Mouse (Mus musculus) hindbrain, embryonic 15.5 days (tissue): ENCODE measurements at regions not wholly inside any gene's neighbourhood (a gene's known extent, or its start where the extent isn't known, plus 50 kb on each side); places are given as distances from the start of the nearest gene placed in this dataset.

ENCODE experiments used
- ATAC-seq: fragments of 200-750 bp; cut with Nextera tagmentation; 2 replicates; pipeline ENCODE4 v1.8.0; 2017; ENCODE audit warnings: low read depth, moderate number of reproducible peaks, moderate TSS enrichment; ENCODE audit not compliant: low FRiP score
- H3K27ac ChIP-seq: fragments of 300-500 bp; sonication (generic); replicated peaks from 2 replicates; pipeline ENCODE4 v1.5.1; 2015; ENCODE audit warnings: mild to moderate bottlenecking, inconsistent platforms
- H3K27me3 ChIP-seq: fragments of 300-500 bp; sonication (generic); 2 replicates; pipeline ENCODE4 v1.6.1; 2015; ENCODE audit warnings: control low read depth, inconsistent platforms
- H3K36me3 ChIP-seq: fragments of 300-500 bp; sonication (generic); 2 replicates; pipeline ENCODE4 v1.6.1; 2015; ENCODE audit warnings: control low read depth, inconsistent platforms
- H3K4me1 ChIP-seq: fragments of 300-500 bp; sonication (generic); replicated peaks from 2 replicates; pipeline ENCODE4 v1.6.1; 2015; ENCODE audit warnings: control low read depth, inconsistent platforms
- H3K4me2 ChIP-seq: fragments of 300-500 bp; sonication (generic); 2 replicates; pipeline ENCODE4 v1.6.1; 2015; ENCODE audit warnings: moderate library complexity, mild to moderate bottlenecking, inconsistent platforms
- H3K4me3 ChIP-seq: fragments of 300-500 bp; sonication (generic); 2 replicates; pipeline ENCODE4 v1.5.1; 2015; ENCODE audit warnings: mild to moderate bottlenecking, inconsistent platforms
- H3K9ac ChIP-seq: fragments of 300-500 bp; sonication (generic); 2 replicates; pipeline ENCODE4 v1.6.1; 2015; ENCODE audit warnings: inconsistent platforms
- H3K9me3 ChIP-seq: fragments of 300-500 bp; sonication (generic); 2 replicates; pipeline ENCODE4 v1.6.1; 2016; ENCODE audit warnings: control low read depth, inconsistent platforms
- WGBS: fragments of 180-500 bp; shearing (Covaris S2); methylation state at CpG from one replicate; pipeline ENCODE4 v1.1.7; 2015; 5-methylcytosine and 5-hydroxymethylcytosine counted together

DNA sequence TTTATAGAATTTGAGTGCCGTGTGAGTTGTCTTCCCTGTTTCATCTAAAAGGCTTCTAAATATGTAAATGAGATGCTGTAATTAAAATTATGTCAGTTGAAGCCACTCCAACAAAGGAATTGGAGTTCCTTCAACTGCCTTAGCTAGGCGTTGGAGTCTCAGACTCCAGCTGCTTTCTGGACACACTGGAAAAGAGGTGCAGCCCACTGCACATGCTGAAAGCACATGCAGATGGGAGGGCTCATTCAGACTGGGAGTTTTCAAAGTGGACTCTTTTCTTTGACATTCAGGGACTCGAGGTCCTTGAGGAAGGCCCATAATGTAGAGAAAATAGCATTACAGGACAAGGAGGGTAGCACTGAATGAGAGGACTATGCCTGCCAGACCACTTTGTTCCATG is 650.7 kb downstream of the Robo2 start:
- Histone ChIP-seq H3K27me3 (no peaks in the 10 kb centered on the region), H3K36me3 (no peaks in the 10 kb centered on the region), H3K4me2 (no peak overlapping the region), H3K4me1 (0 out of 2 replicates have a peak, but pooled peaks cover 3% of the 10 kb centered on the region), H3K9me3 (no peaks in the 10 kb centered on the region), H3K4me3 (no peak overlapping the region), H3K27ac (no peak overlapping the region), H3K9ac (no peak overlapping the region)
- 27% methylated on average over 3 of the region's 3 CpGs for WGBS
- ATAC-seq = no peak

DNA sequence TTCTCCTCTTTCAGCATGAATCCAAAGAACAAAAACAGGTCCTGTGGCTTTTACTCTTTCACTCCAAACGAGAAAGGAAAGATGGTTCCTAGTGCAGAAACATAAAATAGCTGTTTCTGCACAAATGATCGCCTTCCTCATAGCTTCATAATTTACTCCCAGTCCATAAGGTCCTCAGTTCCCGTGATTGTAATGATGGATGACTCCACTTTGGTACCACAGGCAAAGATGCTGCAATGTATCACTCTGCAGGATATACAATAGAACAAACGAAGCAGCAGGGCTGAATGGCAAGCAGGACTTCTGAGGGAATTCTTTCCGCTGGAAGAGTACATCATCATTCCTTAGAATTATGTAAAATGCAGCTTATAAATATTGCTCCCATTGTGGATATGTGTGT is 652.8 kb downstream of the Robo2 start:
- 28% methylated on average over 5 of the region's 5 CpGs for WGBS
- ATAC-seq = no peak

DNA sequence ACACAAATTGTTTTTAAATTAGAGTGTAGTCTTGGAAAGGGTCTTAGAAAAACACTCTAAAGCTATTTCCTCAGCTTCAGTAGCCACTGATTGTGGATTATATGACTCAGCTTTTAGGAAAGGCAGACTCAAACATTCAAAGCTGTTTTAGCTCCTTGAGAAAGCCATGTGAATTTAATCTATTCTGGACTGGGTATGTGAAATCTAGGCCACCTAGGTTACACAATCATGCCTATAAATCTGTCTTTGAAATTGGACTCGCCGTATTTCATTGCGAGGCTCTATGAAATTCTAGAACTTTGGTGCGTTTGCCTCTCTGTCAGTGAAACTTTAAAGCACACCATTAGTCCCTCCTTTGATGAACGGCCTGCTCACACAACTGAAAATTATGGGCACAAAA is 657.3 kb downstream of the Robo2 start:
- Histone ChIP-seq H3K4me2 (no peak overlapping the region), H3K27me3 (no peaks in the 10 kb centered on the region)
- ATAC-seq = no peak

More for the DNA sequence above, 652.8 kb downstream of the Robo2 start:
- H3K36me3 ChIP-seq = no peaks in the 10 kb centered on the region
- no peak overlapping the region for H3K4me2 ChIP-seq
- H3K27me3 ChIP-seq = no peaks in the 10 kb centered on the region
- 0 out of 2 replicates have a peak, but pooled peaks cover 3% of the 10 kb centered on the region for H3K4me1 ChIP-seq
- no peak overlapping the region for H3K27ac ChIP-seq
- H3K9ac ChIP-seq = no peak overlapping the region
- H3K4me3 ChIP-seq = no peak overlapping the region
- H3K9me3 ChIP-seq = no peaks in the 10 kb centered on the region

DNA sequence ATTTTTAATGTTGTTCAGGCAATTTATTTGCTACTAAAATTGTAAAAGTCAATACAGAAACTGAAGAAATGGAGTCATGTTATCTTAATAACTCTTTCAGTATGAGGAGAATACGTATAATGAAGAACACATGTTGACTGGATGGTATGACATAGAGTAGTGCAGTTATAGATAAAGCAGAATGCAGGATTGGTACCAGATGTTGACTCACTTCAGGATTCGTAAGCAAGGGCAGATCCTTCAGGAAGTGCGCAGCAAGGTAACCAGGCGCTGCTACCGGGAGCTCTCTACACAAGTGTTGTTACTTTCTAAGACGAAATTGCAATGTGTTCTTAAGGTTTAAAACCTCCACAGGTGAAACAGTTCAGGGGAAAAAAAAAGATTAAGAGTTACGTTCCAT is 683.3 kb downstream of the Robo2 start:
- H3K27me3 ChIP-seq = no peaks in the 10 kb centered on the region
- H3K36me3 ChIP-seq = no peaks in the 10 kb centered on the region
- H3K4me1 ChIP-seq = no peaks in the 10 kb centered on the region
- 90% methylated on average over 7 of the region's 7 CpGs for WGBS
- H3K9ac ChIP-seq = no peak overlapping the region
- no peak overlapping the region for H3K27ac ChIP-seq
- no peak overlapping the region for H3K4me3 ChIP-seq
- H3K9me3 ChIP-seq = no peaks in the 10 kb centered on the region
- no peak for ATAC-seq
- no peak overlapping the region for H3K4me2 ChIP-seq

More for the DNA sequence above, 657.3 kb downstream of the Robo2 start:
- no peak overlapping the region for H3K27ac ChIP-seq
- H3K9ac ChIP-seq = no peak overlapping the region
- WGBS = 86% methylated on average over 5 of the region's 5 CpGs
- H3K36me3 ChIP-seq = no peaks in the 10 kb centered on the region
- H3K4me1 ChIP-seq = 0 out of 2 replicates have a peak, but pooled peaks cover 3% of the 10 kb centered on the region
- no peak overlapping the region for H3K4me3 ChIP-seq
- no peaks in the 10 kb centered on the region for H3K9me3 ChIP-seq

DNA sequence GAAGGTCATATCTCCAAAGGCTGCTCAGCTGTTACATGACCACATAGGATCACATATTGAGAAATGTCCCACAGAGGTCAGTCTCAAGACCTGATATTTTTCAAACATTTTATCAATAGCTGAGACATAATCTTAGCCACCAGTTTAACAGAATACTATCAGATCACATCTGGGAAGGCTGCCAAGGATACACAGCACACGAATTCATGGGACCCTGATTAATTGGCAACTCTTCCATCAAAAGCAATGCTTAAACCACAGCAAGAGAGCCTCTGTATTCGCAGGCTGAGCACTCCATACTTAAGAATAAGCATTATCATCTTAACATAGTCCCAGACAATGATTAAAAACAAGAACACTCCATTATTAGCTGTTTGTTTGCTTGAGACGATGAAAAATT is 691.9 kb downstream of the Robo2 start:
- Histone ChIP-seq H3K4me1 (no peaks in the 10 kb centered on the region), H3K4me3 (no peak overlapping the region), H3K27ac (no peak overlapping the region), H3K4me2 (no peak overlapping the region), H3K9me3 (no peaks in the 10 kb centered on the region), H3K27me3 (no peaks in the 10 kb centered on the region), H3K36me3 (no peaks in the 10 kb centered on the region), H3K9ac (no peak overlapping the region)
- 58% methylated on average over 3 of the region's 3 CpGs for WGBS
- ATAC-seq = no peak

DNA sequence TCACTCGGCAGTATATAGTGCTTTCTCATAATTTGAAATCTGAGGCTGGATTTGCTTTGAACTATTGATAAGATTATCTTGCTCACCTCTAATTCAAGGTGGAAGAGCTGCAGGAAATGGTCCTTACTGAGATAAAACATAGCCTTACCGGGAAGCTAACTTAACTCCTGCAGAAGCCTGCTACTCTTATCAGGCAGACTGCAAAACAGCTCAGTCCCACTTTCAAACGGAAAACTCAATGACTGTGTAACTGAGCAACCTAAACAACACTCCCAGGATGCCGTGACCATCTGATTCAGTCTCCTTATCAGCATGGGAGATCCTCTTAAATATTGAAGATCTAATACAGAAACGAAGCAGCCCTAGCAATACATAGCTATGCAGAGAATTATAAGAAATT is 695.3 kb downstream of the Robo2 start:
- H3K27ac ChIP-seq = no peak overlapping the region
- no peak overlapping the region for H3K9ac ChIP-seq
- no peak for ATAC-seq
- H3K4me3 ChIP-seq = no peak overlapping the region
- WGBS = 70% methylated on average over 5 of the region's 5 CpGs
- no peaks in the 10 kb centered on the region for H3K27me3 ChIP-seq
- H3K9me3 ChIP-seq = no peaks in the 10 kb centered on the region
- H3K36me3 ChIP-seq = no peaks in the 10 kb centered on the region
- H3K4me1 ChIP-seq = no peaks in the 10 kb centered on the region
- H3K4me2 ChIP-seq = no peak overlapping the region

DNA sequence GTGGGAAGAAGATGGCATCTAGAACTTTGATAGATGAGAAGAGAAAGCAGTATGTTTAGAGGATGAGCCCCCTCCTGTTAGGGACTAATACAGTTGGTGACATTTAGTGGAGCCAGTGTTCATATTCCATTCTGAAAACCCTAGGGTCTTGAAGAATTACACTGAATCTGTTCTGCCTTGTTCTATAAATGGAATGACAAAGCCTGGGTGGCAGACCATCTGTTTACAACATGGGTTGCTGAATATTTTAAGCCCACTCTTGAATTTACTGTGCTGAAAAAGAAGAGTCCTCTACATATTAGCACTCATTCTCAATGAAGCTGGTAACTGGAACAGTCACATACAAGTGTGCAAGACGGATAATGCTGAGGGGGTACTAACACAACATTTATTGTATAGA is 704.6 kb downstream of the Robo2 start:
- Histone ChIP-seq H3K27ac (no peak overlapping the region), H3K4me2 (no peak overlapping the region), H3K36me3 (no peaks in the 10 kb centered on the region), H3K9ac (no peak overlapping the region), H3K4me1 (no peaks in the 10 kb centered on the region), H3K4me3 (no peak overlapping the region), H3K9me3 (no peaks in the 10 kb centered on the region), H3K27me3 (no peaks in the 10 kb centered on the region)
- WGBS = 83% methylated on average over 1 of the region's 1 CpGs
- ATAC-seq = no peak

DNA sequence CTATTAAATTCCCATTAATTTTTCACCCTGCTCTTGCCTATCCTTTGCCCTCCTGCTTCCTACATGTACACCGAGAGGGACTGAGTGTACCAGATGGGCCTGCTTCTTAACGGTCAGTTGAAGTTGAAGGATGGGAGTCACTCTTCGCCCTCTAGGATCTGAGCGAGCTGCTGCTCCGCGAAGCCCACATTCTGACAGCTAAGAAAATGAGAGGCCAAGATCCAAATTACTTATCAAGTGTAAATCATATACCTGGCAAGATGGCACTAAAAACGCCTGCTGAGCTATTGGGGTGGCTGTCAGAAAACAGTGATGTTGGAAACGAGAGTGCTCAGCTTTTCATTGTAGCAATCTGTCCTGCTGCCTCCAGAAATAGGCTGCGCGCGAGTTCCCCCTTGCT is 722.4 kb downstream of the Robo2 start:
- H3K4me1 ChIP-seq = no peaks in the 10 kb centered on the region
- 49% methylated on average over 11 of the region's 11 CpGs for WGBS
- no peak overlapping the region for H3K9ac ChIP-seq
- no peaks in the 10 kb centered on the region for H3K9me3 ChIP-seq
- H3K27ac ChIP-seq = no peak overlapping the region
- H3K27me3 ChIP-seq = no peaks in the 10 kb centered on the region
- no peaks in the 10 kb centered on the region for H3K36me3 ChIP-seq
- H3K4me2 ChIP-seq = no peak overlapping the region
- ATAC-seq = no peak
- H3K4me3 ChIP-seq = no peak overlapping the region

DNA sequence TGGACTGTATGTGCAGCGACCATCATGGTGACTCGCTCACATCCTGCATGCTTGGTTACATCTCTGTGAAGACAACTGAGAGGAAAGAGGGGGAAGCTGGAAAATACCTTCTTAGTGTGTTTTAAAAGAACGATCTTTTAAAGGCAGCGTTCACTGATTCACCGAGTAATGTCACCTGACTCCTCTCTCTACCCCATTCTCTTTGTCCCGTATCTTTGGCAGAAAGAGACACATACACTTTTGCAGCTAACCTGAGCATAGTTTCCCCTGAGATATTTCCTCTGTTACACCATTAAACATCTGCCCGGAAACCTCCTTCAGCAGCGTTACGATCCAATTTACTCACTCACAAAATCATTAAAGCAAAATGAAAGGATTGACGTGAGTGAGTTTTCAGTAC is 731.8 kb downstream of the Robo2 start:
- Histone ChIP-seq H3K4me2 (peak overlapping the region; percentile 45), H3K27me3 (no peaks in the 10 kb centered on the region), H3K4me3 (peak overlapping the region; percentile 26), H3K9ac (no peak overlapping the region), H3K9me3 (no peaks in the 10 kb centered on the region), H3K4me1 (no peaks in the 10 kb centered on the region), H3K27ac (peak overlapping the region; percentile 9; the same call in 1 of the 2 replicates), H3K36me3 (no peaks in the 10 kb centered on the region)
- no peak for ATAC-seq
- 53% methylated on average over 10 of the region's 10 CpGs for WGBS

DNA sequence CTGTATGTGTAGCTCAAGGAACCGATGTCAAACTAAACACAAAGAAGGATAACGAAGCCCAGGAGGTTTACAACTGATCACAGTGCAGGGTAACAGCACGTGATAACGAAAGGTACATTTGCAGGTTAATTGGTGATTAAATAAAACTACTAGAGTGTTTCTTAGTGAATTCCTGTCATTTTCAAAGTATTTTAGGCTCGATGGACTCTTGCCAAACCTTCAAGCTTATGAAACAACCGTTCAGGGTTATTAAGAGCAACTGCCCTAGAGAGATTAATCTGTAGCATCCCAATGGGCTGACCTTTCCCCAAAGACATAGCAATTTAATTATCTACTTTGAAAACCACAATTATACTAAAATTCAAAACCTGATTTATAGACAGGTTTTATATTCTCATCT is 741.1 kb downstream of the Robo2 start:
- H3K36me3 ChIP-seq = no peaks in the 10 kb centered on the region
- H3K9me3 ChIP-seq = no peaks in the 10 kb centered on the region
- 58% methylated on average over 6 of the region's 6 CpGs for WGBS
- no peaks in the 10 kb centered on the region for H3K27me3 ChIP-seq
- no peak overlapping the region for H3K4me2 ChIP-seq
- H3K27ac ChIP-seq = no peak overlapping the region
- ATAC-seq = no peak
- no peak overlapping the region for H3K4me3 ChIP-seq
- H3K9ac ChIP-seq = no peak overlapping the region
- no peaks in the 10 kb centered on the region for H3K4me1 ChIP-seq

DNA sequence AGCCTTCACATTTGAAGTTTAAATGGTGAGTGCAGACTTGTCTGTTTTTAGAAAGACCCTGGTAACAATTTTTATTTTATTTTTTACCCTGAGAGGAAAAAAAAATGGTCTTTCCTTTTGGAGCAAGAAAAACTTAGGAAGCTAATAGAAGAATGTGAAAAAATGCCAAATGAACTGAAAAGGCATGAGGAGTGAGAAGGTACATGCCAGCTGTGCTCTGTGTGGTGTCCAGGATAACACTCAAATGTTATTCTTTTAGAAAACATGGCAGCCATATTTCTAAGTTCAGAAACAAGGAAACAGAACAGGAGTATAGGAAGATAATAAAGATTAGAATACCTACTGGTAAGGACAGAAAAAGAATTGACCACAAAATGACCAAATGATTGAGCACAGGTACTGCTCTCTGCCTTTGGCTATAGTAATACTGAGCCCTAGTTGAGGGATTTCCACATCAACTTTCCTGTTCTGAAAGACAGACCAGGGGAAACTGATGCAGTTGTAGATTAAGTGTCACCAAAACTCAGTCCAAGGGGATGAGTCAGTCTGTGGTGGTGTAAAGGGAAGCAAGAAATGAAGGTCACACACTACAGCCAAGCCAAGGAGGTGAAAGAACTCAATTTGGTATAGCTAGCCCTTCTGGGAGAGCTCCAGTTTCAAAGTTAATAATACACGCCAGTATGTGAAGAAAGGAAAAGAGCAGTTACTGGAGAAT is 758.5 kb downstream of the Robo2 start:
- Histone ChIP-seq H3K9ac (no peak overlapping the region), H3K36me3 (no peaks in the 10 kb centered on the region), H3K27me3 (no peaks in the 10 kb centered on the region), H3K4me3 (no peak overlapping the region), H3K4me2 (no peak overlapping the region), H3K27ac (no peak overlapping the region), H3K4me1 (no peaks in the 10 kb centered on the region), H3K9me3 (no peaks in the 10 kb centered on the region)
- 87% methylated on average over 1 of the region's 1 CpGs for WGBS
- no peak for ATAC-seq

DNA sequence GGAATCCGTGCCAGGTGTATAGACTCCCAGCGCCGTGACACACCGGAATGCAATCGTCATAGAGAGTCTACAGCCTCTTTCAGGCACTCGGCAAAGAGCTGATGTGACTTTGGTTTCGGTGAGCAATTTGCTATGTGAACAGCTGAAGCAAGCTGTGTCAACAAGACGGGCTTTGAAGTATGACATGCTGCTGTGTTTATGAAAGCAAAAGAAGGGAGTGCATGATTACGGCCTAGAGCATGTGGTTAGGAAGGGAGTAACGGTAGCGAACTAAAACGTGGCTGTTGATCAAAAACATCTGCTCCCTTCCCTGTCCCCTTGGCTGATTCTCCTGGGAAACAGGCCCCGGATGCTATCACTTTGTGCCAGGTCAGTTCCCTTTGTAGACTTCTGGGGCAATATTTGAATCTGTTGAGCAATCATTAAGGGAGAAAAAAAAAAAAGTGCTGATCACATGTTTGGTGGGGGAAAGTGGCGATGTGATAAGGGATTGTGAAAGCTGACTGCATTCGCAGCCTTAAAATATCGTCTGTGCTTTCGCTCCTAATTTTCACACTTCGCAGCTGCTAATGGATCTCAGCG is 764.3 kb downstream of the Robo2 start:
- 47% methylated on average over 19 of the region's 19 CpGs for WGBS
- H3K4me2 ChIP-seq = peak overlapping the region; percentile 40
- no peak for ATAC-seq
- H3K36me3 ChIP-seq = no peaks in the 10 kb centered on the region
- H3K27me3 ChIP-seq = no peaks in the 10 kb centered on the region
- H3K27ac ChIP-seq = 0 out of 2 replicates have a peak overlapping the region, but pooled peaks have one; percentile 19
- H3K9me3 ChIP-seq = no peaks in the 10 kb centered on the region
- no peak overlapping the region for H3K4me3 ChIP-seq
- H3K4me1 ChIP-seq = peaks cover 11% of the 10 kb centered on the region
- no peak overlapping the region for H3K9ac ChIP-seq

DNA sequence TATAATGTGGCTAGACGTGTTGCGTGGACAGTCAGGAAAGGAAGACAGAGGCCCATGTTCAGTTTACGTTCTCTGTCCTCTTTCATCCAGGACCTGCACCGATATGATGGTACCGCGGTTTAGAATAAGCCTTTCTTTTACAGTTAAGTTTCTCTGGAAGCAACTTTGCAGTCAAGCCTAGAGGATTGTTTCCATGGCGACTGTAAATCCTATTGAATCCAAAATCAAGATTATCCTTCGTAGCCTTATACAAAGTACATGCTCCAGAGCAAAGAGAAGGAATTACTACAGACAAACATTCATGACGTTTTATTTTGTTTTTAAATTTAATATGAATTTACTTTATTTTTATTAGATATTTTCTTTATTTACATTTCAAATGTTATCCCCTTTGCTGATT is 798.6 kb downstream of the Robo2 start:
- Histone ChIP-seq H3K4me1 (no peaks in the 10 kb centered on the region), H3K4me2 (no peak overlapping the region), H3K27me3 (no peaks in the 10 kb centered on the region), H3K36me3 (no peaks in the 10 kb centered on the region), H3K27ac (no peak overlapping the region), H3K4me3 (no peak overlapping the region), H3K9ac (no peak overlapping the region), H3K9me3 (no peaks in the 10 kb centered on the region)
- ATAC-seq = no peak
- 79% methylated on average over 9 of the region's 9 CpGs for WGBS
